Mouse (Mus musculus) heart, adult 18-20 months (tissue): ENCODE results near the gene Phyhipl. TPM values are rescaled to one million over a fixed set of nuclear protein-coding genes. Genes with fewer than 3 reads are reported as not detected.

Experiments
- DNase-seq, 2 experiments: peaks; one replicate each; pipeline ENCODE4 v3.0.0; 2021 to 2022; ENCODE audit warnings: mixed read lengths in 1 of 2
- total RNA-seq, 2 experiments: library from RNA; stranded (reverse); gene quantifications; 2 replicates each; pipeline ENCODE4 v1.2.3; 2021

Gene Phyhipl
- total RNA-seq, 2 experiments from 2014 or later: not detected

DNA sequence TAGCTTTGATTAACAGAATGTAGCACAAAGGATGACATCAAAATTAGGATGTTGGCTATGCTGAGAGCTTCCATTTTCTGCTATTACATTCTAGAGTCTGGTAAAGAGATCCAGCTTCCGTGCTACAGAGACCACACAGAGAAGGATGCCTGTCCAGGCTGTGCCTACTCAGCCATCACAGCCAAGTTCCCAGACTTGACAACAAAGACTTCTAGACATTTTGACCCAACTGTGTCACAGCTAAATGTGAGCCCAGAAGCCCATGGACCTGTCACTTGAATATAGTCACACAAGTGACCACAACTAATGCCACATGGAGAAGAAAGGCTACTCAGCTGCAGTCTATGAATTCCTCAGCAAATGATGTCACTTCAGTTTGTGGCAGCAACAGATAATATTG is 24.6 kb downstream of the Phyhipl start:
- DNase-seq: no peak

DNA sequence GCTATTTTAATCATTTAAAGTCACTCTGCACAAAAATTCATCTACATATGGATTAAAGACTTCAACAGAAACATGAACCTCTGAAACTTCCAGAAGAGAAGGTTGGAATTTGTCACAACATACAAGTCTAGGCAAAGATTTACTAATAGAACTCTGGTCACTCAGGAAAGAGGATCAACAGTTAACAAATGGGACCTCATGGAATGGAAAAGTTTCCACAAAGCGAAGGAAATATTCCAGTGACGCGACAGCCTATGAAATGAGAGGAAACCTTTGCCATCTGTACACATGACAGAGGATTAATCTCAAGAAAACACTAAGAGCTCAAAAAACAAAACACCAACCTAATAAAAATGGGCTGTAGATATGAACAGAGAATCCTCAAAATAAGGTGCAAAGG is 32.3 kb downstream of the Phyhipl start:
- DNase-seq: no peak

DNA sequence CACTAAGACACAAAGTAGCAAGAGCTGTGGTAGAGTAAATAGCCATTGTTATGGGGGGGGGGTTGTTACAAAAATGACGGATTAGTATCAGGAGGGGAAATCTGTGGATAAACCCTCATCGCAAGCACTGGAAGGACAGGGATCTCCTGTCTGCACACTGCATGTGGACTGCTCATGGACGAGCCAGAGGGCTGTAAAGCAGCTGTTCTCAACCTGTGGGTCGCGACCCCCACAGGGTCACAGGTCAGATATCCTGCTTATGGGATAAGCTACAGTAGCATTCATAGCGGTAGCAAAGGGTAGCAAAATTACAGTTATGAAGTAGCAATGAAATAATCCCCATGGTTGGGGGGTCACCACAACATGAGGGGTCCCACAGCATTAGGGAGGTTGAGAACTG is 39.4 kb downstream of the Phyhipl start:
- DNase-seq: no peak

DNA sequence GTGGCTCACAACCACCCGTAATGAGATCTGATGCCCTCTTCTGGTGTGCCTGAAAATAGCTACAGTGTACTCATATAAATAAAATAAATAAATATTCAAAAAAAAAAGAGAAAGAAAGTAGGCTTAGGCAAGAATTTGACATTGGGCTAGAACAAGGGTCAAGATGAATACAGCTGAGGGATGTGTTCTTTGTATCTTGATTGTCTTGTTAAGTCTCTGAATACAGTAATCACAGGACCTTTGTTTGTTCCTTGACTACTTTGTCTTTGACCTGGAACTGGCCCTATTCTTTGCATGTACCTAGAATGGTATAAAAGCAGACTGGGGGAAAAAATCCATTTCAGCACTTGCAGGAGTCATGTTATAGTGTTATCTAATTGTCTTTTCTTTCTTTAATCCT is 44.1 kb downstream of the Phyhipl start:
- DNase-seq: no peak

DNA sequence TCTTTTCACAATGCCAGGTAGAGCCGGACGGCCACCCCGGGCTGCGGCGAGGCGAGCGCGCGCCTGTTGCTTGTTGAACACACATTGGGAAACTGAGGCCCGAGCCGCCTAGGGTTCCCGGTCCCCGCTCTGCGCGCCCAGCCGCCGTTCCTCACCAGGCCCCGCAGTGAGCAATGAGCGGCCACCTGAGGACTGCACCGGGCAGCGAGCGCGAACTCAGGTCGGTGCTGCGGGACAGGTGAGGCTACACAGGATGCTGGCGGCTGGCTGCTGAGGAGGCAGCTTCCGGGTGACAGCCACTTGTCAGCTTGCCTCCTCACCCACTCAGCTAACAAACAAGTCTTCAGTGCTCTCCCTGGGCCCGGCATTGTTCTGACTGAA is 55.9 kb downstream of the Phyhipl start:
- no peak for DNase-seq

DNA sequence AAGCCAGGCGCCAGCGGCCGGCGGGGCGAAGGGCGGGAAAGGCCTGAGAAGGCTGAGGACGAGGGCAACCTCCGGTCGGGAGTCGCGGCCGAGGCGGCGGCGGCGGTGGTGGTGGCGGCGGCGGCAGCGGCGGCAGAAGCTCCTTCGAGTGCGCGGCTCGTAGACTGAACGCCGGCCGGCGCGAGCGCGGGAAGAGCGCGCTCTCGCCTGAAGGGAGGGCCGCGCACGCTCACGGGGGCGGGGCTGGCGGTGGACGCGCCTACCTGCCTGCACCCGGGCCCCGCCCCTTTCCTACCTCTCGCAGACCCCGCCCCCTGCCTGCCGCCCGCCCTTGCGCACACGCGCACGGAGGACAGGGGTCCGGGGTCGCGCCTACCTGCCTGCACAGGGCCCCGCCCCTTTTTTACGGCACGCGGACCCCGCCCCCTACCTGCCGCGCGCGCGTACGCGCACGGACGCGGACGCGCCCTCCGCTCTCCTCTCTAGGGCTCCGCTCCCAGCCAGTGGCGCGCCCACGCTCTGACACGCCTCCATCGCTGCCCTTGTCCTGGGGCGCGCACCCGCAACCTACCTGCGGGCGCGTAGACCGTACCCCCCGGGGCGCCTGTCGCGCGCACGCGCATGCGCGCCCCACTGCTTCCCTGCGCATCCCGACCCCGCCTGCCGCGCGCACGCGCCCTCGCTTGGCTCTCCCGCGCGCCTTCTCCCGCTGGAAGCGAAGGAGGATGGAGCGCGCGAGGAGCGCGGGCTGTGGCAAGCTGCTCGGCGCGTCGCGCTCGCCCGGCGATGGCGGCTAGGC is 56.4 kb downstream of the Phyhipl start:
- DNase-seq: peak in 1 of 2 experiments; percentile 4

DNA sequence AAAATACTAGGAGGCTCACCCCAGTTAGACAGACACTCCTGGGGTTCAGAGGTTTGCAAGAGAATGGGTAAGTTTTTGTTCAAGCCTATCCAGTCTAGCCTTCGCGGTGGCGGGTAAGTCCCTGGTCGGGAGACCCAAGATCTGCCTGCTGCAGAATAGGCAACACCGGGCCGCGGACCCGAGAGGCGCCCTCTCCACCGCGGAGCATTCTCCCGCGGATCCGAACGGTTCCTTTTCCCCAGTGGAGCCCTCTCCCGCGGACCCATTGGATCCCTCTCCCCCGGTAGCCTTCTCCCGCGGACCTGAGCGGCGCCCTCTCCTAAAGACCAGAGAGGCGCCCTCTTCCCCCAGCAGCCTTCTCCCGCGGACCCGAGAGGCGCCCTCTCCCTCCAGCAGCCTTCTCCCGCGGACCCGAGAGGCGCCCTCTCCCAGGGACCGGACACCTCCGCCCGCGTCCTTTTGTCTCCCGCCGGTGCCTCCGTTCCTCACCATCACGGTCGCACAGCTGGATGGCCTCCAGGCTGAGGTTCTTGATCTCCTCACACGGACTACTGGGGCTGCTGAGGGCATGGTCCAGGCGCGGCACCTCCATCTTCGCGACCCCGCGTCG is 57.1 kb downstream of the Phyhipl start:
- DNase-seq: no peak

DNA sequence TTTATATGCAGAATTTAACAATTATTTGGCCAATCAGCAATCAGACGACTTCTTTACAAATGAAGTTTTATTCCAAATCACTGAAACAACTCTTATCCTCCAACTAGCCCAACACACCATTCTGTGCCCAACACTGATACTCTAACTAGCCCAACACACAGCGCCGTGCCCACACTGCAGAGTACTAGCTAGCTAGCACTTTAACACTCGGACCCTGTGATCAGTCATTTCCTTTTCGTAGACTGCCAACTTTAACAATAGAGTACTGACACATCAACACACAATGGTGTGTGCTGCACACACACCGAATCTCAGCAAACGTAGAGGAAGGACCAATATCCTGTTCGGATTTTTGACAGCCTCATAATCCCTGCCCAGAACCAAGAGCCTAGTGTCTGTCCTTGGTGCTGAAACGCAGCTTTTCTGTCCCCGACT is 57.7 kb downstream of the Phyhipl start:
- DNase-seq: peak in 1 of 2 experiments; percentile 41

DNA sequence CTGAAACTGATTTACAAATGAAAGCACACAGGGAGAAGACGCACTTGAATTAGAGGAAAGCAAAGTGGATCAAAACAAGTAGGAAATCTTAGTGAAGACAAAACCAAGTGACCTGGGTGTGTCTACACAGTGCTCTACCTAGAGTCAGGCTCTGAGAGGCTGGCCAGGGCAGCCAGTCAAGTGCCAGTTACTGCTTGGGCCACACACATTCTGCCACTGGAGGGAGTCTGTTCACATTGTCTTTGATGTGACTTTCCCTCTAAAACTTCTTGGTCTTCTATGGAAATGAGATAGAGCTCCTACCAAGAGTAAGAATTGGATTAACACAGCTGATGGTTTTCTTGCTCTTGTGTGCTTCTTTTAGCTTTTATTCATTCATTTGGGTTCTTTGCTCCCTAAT is 61.8 kb downstream of the Phyhipl start:
- DNase-seq: peak; percentile 9 to 13

DNA sequence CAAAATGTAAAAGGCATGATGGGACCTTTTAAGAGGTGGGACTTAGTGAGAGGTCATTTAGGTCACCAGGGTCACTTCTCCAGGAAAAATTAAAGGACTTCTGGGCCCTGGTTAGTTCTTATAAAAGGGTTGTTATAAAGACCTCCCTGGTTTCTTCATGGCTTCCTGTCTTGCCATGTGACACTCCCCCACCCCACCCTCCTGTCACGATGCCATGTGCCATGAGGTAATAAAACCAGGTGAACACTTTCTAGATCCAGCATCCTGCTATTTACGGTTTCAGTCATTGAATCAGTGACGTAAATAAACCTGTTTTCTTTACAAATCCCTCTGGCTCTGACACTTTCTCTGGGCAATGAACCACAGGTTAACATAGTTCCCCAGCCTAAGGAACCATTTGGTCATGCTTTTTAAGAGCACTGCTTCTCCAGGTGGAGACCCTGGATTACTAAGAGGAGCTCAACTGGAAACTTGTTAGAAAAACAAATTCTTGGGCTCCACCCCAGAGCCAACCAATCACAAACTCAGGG is 68.8 kb downstream of the Phyhipl start:
- DNase-seq: no peak

DNA sequence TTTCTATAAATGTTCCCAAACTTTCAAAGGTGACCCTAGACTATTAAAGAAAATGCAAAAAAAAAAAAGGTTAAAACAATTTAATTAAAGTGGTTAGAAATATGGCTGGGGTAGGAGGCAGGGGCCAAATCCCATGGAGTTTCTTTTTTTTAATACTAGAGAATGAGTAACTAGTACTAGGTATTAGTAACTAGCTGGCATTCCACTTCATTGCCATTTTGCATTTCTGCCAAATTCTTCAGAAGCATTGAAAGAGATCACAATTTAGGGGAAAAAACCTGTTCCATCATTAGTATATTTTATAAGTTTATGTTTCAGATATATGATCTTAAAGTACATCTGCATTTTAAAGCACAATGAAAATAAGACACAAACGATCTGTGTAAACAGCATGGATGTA is 71.6 kb downstream of the Phyhipl start:
- no peak for DNase-seq

DNA sequence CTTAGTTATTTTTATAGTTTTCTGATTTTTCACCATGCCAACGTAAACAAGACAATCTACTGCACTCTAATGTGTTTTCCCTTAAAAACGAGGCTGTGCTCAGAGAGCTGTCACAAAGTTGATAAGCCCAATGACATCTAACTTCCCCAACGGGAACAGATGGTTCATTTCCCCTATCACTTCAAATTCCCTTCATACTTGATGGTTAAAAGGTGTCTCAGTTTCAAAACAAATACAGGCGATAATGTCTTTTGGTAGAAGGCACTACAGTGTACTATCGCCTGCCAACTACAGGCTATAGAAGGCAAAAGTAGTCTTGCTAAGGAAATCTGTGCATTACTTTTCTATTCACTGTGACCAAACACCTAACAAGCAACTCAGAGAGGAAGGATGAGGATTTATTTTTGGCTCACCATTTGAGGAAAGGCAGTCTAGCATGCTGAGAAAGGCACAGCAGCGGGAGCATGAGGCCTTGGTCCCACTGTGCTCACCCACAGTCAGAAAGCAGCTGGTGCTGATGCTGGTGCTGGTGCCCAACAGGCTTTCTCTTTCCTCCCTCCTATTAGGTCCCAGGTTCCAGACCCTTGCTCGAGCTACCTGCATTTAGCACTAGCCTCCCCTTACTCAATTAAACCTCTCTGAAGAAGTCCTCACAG is 74.1 kb downstream of the Phyhipl start:
- DNase-seq: no peak

DNA sequence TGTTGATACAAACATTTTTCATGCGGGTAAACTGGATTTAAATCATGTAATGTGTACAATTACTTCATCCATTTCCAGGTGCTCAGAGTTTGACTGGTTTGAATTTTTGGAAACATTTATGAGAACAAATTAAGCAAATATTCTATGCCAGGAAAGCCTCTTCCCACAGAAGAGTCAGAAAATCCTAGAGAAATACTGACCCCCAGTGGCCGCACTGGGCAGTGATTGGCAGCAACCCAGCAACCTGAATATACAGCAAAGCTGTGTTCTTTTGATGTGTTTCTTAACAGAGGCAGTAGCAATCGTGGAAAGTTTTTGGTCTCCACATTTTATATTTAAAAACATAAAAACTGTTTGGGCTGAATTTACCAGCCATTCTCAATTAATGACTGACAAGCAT is 92.1 kb downstream of the Phyhipl start:
- peak; percentile 57 to 88 for DNase-seq

DNA sequence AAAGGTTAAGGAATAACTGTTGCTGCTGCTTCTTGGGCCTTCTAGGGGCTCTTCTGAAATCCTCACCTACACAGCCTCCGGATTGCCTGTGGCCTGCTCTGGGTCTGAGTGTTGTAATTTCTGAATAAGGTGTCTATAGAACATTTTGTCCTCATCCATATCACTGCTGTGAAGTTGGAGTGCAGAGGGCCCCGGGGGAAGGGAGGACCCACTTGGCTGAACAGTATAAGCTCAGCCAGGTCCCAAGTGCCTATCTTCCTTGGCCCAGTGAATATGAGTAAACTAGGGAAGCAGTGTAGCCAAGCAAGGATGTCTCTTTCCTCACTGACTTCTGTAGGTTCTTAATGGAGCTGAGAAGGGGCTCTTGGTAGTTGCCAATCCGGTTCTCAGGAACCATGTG is 103.2 kb downstream of the Phyhipl start:
- DNase-seq: peak in 1 of 2 experiments; percentile 49

DNA sequence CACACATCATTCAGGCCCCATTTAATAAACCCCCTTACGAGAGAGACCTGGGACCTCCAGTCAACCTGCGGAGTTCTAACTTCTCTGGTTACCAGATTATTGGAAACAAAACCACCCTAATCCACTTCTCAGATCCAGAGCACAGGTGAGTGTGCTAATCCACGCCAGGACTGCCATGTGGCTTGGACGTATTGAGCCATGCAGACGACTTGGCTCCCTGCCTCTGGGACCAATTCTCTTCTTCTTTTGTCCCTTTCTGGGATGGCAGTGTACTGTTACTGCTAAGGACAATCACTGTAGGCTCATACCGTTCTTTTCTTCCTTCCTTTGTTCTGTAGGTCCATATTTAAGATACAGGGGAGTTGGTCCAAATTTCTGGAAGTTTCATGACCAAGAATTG is 112.9 kb downstream of the Phyhipl start:
- DNase-seq: no peak

DNA sequence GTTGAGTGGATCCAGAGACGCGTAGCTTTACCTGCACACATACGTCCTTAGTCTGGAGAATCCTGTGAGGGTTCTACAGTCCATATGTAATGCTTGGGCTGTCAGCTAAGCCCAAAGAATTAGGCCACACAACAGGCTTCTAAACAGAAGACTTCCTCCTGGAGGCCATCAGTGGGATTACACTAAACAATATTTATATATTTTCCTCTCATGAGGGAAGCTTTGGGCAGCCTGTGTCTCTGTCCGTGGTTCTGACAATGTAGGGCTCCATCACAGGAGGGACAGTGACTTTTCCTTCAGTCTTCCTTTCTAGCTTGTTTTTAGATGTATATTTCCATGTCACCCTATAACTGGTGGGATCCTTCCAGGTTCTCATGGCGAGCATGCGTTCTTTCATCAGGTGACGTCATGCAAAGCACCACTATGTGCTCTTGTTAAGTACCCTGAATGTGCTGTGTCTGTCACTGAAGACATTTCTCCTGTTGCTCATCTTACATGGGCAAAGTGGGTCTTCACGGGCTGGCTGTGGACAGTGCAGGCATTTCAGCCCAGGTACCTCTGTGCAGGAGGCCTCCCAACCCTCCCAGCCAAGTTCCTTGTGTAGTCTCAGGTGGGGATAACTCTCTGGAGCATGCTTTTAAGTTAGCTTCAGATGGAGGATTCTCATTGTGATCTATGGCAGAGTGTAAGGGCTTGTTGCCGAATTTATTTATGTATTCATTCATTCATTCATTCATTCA is 115.1 kb downstream of the Phyhipl start:
- peak in 1 of 2 experiments; percentile 22 for DNase-seq

DNA sequence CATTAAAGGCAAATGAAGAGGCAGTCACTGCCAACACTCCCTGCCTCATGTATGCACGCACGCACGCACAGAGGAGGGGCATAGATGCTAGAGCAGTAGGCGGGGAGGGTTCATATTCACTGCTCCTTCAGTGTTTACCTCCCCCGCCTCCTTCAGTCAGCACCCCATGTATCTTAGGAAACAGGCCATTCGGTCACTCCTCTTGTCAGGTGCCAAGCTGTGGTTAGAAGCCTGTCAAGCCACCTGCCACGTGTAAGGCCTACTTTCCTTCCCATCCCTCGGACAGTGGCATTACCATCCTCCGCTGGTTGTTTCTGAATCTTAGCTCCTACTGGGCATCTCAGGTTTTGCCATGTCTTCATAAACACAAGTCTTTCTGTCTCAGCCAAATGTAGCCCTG is 116.5 kb downstream of the Phyhipl start:
- no peak for DNase-seq

DNA sequence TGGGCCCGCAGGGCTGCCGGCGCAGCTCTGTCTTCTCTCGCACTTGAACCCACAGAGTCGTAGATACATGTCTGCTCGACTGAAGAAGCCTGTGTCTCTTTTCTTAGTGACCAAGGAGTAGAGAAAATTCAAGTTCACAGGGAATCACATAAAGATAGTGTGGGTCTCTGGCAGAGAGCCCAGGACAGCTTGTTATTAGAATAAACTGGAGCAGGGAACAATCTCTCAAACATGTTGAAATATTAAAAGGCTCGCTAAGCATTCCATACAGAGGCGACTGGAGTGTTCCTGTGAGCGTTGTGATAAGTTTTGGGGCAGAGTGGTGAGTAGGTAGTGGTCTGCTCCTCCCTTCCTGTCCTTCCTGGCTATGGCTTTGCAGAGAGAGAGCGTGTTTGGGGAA is 118.1 kb downstream of the Phyhipl start:
- peak in 1 of 2 experiments; percentile 18 for DNase-seq

DNA sequence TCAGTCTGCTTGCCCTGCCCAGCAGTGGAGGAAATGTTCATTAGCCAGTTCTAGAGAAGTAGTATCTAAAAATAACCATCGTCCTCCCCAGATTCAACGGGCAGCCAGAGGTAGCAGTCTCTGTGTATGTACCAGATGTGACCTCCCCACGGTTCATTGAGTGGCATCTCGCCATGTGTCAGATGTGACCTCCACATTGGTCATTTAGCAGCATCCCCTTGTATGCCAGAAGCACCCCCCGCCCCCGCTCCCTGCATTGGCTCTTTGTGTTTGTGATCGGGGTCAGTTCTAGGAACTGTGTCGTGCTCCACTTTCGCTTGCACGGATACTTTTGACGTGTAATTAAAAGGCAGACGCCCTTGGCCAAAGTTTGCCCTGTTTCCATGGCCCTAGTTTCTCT is 120.4 kb downstream of the Phyhipl start:
- no peak for DNase-seq

DNA sequence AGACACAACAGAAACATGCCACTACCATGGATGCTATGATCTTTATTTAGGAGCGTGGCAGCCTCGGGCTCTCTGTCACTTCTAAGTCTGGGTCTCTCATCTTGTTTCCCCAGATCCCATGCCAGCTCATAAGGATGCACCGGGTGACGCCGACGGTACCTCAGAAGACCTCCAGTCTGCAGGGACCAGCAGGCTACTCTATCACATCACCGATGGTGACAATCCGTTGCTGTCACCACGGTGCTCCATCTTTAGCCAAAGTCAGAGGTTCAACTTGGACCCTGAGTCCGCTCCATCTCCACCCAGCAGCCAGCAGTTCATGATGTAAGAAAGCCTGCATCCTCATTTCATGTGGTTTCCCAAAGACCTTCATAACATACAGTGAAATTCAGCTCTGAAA is 121.2 kb downstream of the Phyhipl start:
- DNase-seq: no peak

DNA sequence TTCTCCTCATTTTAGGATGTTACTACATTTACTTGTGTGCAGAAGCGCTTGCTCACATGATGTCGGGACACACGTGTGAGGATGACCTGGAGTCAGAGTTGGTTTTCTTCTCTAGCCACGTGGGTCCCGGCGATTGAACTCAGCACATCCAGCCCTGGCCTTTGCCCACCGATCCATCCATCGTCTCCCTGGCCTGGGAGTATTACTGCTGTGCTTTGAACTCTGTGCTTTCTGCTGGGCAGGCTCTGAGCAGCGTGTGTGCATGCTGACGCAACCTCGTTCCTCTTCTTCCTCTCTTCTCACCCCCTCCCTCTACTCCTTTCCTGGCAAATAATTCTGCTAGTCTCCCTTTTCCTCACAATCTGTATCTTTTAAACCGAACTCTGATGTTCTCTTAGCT is 121.8 kb downstream of the Phyhipl start:
- DNase-seq: no peak

DNA sequence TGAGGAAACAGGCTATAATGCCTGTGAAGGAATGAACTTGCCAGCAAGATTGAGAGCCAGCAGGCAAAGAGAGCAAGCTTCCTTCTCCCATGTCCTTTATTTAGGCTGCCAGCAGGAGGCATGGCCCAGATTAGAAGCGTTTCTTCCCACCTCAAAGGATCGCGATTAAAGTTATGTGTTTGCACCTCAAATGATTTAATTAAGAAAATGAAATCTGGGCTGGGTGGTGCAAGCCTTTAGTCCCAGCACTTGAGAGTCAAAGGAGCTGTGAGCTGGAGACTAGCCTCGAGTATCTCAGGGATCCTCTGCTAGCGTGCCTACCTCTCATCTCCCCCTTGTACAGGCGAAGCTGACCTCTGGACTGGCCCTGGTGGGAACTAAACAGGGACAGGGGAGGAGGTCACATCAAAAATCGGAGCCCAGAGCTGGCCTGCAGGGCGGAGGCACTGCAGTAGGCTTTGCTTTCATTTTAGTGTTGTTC is 122.4 kb downstream of the Phyhipl start:
- DNase-seq: peak; percentile 40 to 42
